Mouse (Mus musculus) right cerebral cortex, postnatal 25 days (tissue): ENCODE data around the gene Olfr108.

Source experiments
- DNase-seq: peaks from one replicate; pipeline ENCODE4 v3.0.0; 2022

The Olfr108 gene

GRCm38 (mm10) chr17:37445180-37445579, at the start of gene Olfr108:
Gene Olfr108, plus strand, starts transcription at chr17:37445480.
- DNase-seq = no peak

GRCm38 (mm10) chr17:37398926-37399325, 46.4 kb upstream of the Olfr108 start, which contains the start of gene Olfr107:
Gene Olfr107, plus strand, starts transcription at chr17:37399226.
- no peak for DNase-seq

- DNase-seq = no peak
Measured at GRCm38 (mm10) chr17:37413380-37413779, 31.9 kb upstream of the Olfr108 start.

GRCm38 (mm10) chr17:37458616-37459015, 13.3 kb downstream of the Olfr108 start, which contains the start of gene Olfr109:
Gene Olfr109, plus strand, starts transcription at chr17:37458916.
- no peak for DNase-seq

- DNase-seq = no peak
Measured at GRCm38 (mm10) chr17:37483452-37483851, 38.2 kb downstream of the Olfr108 start, which contains the start of gene H2-M2. Gene H2-M2, minus strand, starts transcription at chr17:37483552.

GRCm38 (mm10) chr17:37491930-37492518, 46.7 kb downstream of the Olfr108 start, which contains the start of gene Olfr110:
Gene Olfr110, plus strand, starts transcription at chr17:37492468.
- no peak for DNase-seq
